Mouse (Mus musculus): Measurements from ENCODE around the gene Tiam1.

DNA sequence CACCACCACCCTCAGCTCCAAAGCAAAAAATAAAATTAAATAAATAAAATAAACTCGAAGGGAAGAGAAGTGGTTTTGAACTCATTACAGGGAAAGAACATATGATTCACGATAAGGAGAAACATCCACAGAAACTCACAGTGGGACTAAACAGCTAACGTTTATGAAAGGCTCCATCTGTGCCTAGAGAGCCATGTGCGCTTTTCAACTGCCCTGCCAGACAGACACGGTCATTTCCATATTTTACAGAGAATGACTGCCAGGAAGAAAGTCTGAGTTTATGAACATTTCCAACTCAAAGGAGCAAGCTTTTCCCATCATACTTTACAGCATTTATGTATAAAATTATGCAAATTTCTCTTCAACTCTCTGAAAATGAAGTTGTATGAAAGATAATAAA, 386.2 kb downstream of the Tiam1 start:
- TF ChIP-seq CTCF (IDR thresholded peaks at IDR 0.05; ENCODE audit: low read depth): no peak
- TF ChIP-seq EP300 (optimal IDR thresholded peaks at IDR 0.05): no peak

Data from stomach, postnatal 0 days (tissue).